Mouse (Mus musculus) ES-E14 (cell line): ENCODE data around the gene Rbp7. TPM values are rescaled to one million over a fixed set of nuclear protein-coding genes. Genes with fewer than 3 reads are reported as not detected.

Experiments used
- DNase-seq: peaks from one replicate; pipeline ENCODE4 v3.0.0-alpha.2; 2013; ENCODE audit warnings: low read depth, low spot score
- H3K27ac ChIP-seq: 2 replicates; pipeline ENCODE4 v1.5.1; 2012; ENCODE audit warnings: low read depth, mild to moderate bottlenecking, low read length, moderate library complexity, mixed read lengths; ENCODE audit not compliant: poor library complexity, insufficient read depth, severe bottlenecking
- H3K36me3 ChIP-seq: 2 replicates; pipeline ENCODE4 v1.6.1; 2012; ENCODE audit warnings: mild to moderate bottlenecking, low read length, moderate library complexity, mixed read lengths; ENCODE audit not compliant: control insufficient read depth, poor library complexity, insufficient read depth, severe bottlenecking
- H3K4me1 ChIP-seq, 2 experiments: fragments of 150-350 bp in 1 of 2; sonication (generic) in 1 of 2; 2 replicates each; pipeline ENCODE4 v1.6.1; 2012; ENCODE audit warnings: low read length in 2 of 2, mild to moderate bottlenecking in 1 of 2, mixed read lengths in 1 of 2; ENCODE audit not compliant: control insufficient read depth in 2 of 2, insufficient read depth in 2 of 2, poor library complexity in 1 of 2
- H3K4me3 ChIP-seq, 2 experiments: fragments of 150-350 bp in 1 of 2; sonication (generic) in 1 of 2; 2 replicates each; pipeline ENCODE4 v1.5.1; 2012; ENCODE audit warnings: low read length in 2 of 2, low read depth in 1 of 2, mild to moderate bottlenecking in 1 of 2, mixed read lengths in 1 of 2; ENCODE audit not compliant: insufficient read depth in 1 of 2, poor library complexity in 1 of 2, severe bottlenecking in 1 of 2
- H3K9ac ChIP-seq: 2 replicates; pipeline ENCODE4 v1.6.1; 2012; ENCODE audit warnings: low read depth, mild to moderate bottlenecking, low read length, mixed read lengths; ENCODE audit not compliant: poor library complexity, insufficient read depth, severe bottlenecking
- H3K9me3 ChIP-seq: fragments of 150-350 bp; sonication (generic); 2 replicates; pipeline ENCODE4 v1.6.1; 2012; ENCODE audit warnings: low read depth, mild to moderate bottlenecking, low read length; ENCODE audit not compliant: control insufficient read depth, insufficient read depth
- CHD2 ChIP-seq: IDR thresholded peaks from 2 replicates; pipeline ENCODE4 v1.6.1; 2014; ENCODE audit warnings: mild to moderate bottlenecking, low read depth, low read length, inconsistent platforms
- HCFC1 ChIP-seq: IDR thresholded peaks from 2 replicates; pipeline ENCODE4 v1.6.1; 2012; ENCODE audit warnings: low read length, inconsistent platforms, borderline replicate concordance; ENCODE audit not compliant: insufficient read depth
- MAFK ChIP-seq: IDR thresholded peaks from 2 replicates; pipeline ENCODE4 v1.6.1; 2014; ENCODE audit warnings: mild to moderate bottlenecking, low read depth, low read length, inconsistent platforms; ENCODE audit not compliant: insufficient read depth
- ZC3H11A ChIP-seq: IDR thresholded peaks from 2 replicates; pipeline ENCODE4 v1.6.1; 2012; ENCODE audit warnings: low read depth, mild to moderate bottlenecking, inconsistent platforms, low read length, borderline replicate concordance
- ZNF384 ChIP-seq: IDR thresholded peaks from 2 replicates; pipeline ENCODE4 v1.6.1; 2012; ENCODE audit warnings: low read depth, low read length, inconsistent platforms
- in situ Hi-C, 2 experiments: fragments of 600-800 bp; cut with MboI; formaldehyde crosslinking; loops; one replicate each; pipeline ENCODE4 v1.15.1; 2025; ENCODE audit warnings: low sequenced_read_pairs in 2 of 2, inconsistent platforms in 1 of 2; ENCODE audit not compliant: unreplicated experiment in 2 of 2
- total RNA-seq: library from RNA; depleted of rRNA; stranded (reverse); fragments of 300-350 nt; gene quantifications from 2 replicates; pipeline ENCODE4 v1.2.3, GENCODE M21; 2012; rRNA removed

The Rbp7 gene
- 1.4 and 2.7 TPM in 2 replicates for total RNA-seq

DNA sequence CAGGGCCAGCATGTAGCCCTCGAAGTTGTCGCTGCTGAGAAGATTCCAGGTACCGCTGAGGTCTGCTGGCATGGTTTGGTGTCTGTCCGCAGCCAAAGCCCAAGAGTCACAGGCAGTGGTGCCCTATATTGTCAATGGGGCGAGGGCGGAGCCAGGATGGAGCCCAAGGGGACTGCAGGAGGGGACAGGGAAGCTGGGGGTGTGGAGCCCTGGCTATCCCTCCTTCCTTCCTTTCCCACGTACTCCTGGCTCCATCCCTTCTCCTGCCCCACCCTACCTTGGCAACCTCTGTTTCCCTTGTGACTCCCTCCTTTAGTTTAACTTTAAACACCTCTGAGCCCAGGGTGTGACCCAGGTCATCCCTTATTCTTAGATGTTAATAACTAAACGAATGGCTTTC, at the start of gene Rbp7:
TSS of gene Rbp7 (minus strand) at position 100 of the 400 bp plus-strand sequence.
- Histone ChIP-seq H3K36me3 (no peaks in the 10 kb centered on the region), H3K9me3 (no peaks in the 10 kb centered on the region), H3K4me3 (peak within 1 kb of the TSS; percentile 32 to 42), H3K27ac (no peak within 1 kb of the TSS), H3K4me1 (peaks cover 0 to 8% of the 10 kb centered on the region in 2 experiments; a peak in 2 of 4 replicates), H3K9ac (peak within 1 kb of the TSS; percentile 16; the same call in 1 of the 2 replicates)
- no peak for TF ChIP-seq CHD2
- no peak for TF ChIP-seq MAFK
- no peak for TF ChIP-seq HCFC1
- TF ChIP-seq ZNF384: no peak
- TF ChIP-seq ZC3H11A: no peak
- in situ Hi-C loops: no loop called here
- DNase-seq: no peak

GRCm38 (mm10) chr4:149504363-149504762, 49.6 kb upstream of the Rbp7 start:
- in situ Hi-C loops: no loop called here
- H3K27ac ChIP-seq: peak overlapping the region; percentile 62; the same call in 1 of the 2 replicates
- H3K9ac ChIP-seq: peak overlapping the region; percentile 43; the same call in 1 of the 2 replicates

DNA sequence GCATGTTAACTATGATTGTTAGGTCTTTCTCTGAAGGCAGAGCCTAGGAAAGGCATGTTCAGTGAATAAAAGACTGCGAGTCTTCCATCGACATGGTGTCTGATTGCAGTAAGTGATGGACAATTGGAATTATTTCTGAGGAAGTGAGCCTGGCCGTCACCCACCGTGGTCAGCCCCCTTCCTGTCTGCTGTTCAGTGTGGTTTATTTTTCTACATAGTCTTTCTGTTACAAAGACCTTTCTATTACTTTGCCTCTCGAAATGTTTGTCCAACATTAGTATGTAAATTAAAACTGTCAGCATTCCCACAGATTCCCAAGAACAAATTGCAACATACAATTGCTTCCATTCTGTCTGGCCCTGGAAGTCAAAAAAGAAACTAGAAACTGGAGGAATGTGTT, 45.0 kb upstream of the Rbp7 start:
- no peak for DNase-seq
- no peak overlapping the region for H3K27ac ChIP-seq
- H3K9ac ChIP-seq: no peak overlapping the region
- H3K4me1 ChIP-seq: peaks cover 0 to 5% of the 10 kb centered on the region in 2 experiments; a peak in 2 of 4 replicates
- no peak overlapping the region for H3K4me3 ChIP-seq
- in situ Hi-C loops: no loop called here
- H3K9me3 ChIP-seq: no peaks in the 10 kb centered on the region
- TF ChIP-seq HCFC1 (no peak), ZNF384 (no peak), MAFK (no peak), ZC3H11A (no peak), CHD2 (no peak)
- H3K36me3 ChIP-seq: peaks cover 28% of the 10 kb centered on the region

More at GRCm38 (mm10) chr4:149504363-149504762, 49.6 kb upstream of the Rbp7 start:
- Histone ChIP-seq H3K4me3 (no peak overlapping the region), H3K9me3 (no peaks in the 10 kb centered on the region), H3K4me1 (peaks cover 0 to 7% of the 10 kb centered on the region in 2 experiments; a peak in 2 of 4 replicates), H3K36me3 (peaks cover 4% of the 10 kb centered on the region)
- DNase-seq: no peak
- TF ChIP-seq CHD2: no peak
- no peak for TF ChIP-seq MAFK
- no peak for TF ChIP-seq ZNF384
- no peak for TF ChIP-seq HCFC1
- no peak for TF ChIP-seq ZC3H11A

DNA sequence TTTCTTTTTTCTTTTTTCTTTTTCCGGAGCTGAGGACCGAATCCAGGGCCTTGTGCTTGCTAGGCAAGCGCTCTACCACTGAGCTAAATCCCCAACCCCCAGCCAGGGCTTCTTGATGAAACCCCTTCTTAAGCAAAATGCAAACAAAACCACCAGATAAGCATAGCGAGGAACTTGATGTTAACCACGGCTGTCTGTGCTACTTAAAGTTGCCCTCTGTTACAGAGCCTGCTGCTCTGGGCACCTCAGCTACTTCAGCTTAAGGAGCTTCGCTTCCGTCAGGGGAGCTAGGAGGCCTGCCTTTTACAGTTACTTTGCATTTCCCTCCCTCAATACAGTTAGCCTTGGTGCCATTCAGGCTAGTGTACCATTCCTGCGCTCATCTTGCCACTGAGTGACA, 44.1 kb upstream of the Rbp7 start:
- peaks cover 0 to 4% of the 10 kb centered on the region in 2 experiments; a peak in 1 of 4 replicates for H3K4me1 ChIP-seq
- no peak overlapping the region for H3K4me3 ChIP-seq
- no peak for TF ChIP-seq CHD2
- no peak for TF ChIP-seq HCFC1
- TF ChIP-seq ZC3H11A: no peak
- H3K9me3 ChIP-seq: no peaks in the 10 kb centered on the region
- DNase-seq: no peak
- no peak overlapping the region for H3K9ac ChIP-seq
- H3K36me3 ChIP-seq: peaks cover 35% of the 10 kb centered on the region
- no peak overlapping the region for H3K27ac ChIP-seq
- in situ Hi-C loops: no loop called here

DNA sequence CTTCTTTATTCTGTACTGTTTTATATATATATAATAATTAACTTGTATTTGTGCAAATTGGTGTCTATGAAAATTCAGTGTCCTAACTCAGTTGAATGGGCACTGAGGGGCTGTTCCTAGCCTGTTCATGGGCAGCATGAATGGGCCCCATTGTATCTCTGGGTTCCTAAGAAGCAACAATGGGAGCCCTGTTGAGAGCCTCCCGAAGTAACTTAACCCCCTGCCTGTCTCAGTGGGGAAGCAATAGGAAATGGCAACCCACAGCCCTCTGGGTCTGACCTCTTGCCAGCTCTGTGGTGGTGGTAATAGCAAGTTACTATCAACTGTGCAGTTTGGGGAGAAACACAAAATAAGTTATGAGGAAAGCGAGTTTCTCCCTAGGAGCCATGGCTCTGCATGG, 41.8 kb upstream of the Rbp7 start:
- no peak overlapping the region for H3K27ac ChIP-seq
- no peak overlapping the region for H3K4me3 ChIP-seq
- DNase-seq: no peak
- H3K36me3 ChIP-seq: peaks cover 46% of the 10 kb centered on the region
- no peak overlapping the region for H3K9ac ChIP-seq
- H3K9me3 ChIP-seq: no peaks in the 10 kb centered on the region
- no peak for TF ChIP-seq ZC3H11A
- in situ Hi-C loops: no loop called here
- H3K4me1 ChIP-seq: no peaks in the 10 kb centered on the region
